Mouse (Mus musculus): Measurements from ENCODE around the gene Ipcef1.

DNA sequence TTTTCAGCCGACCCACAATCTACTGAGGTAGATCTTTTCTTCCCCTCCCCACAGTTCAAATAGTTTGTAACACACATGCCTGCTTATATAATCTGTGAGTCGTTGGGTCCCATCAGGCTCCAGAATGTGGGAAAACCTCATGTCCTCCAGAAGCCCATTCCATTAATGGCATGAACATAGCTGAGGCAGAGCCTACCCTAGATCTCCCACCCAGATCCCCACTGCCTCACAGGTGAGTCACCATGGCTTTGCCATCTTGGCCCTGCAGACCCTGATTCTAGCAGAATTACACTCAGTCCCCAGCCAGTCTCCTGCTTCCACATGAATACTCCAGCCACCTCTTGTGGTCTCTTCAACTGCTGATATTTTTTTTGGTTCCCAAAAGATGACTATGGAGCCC, 23.4 kb upstream of the Ipcef1 start:
- TF ChIP-seq CTCF (IDR thresholded peaks at IDR 0.05), result no peak
- no peak for TF ChIP-seq EP300 (IDR thresholded peaks at IDR 0.05)
